Mouse (Mus musculus) intestine, embryonic 15.5 days (tissue): ENCODE data around the gene Stac. TPM values are rescaled to one million over a fixed set of nuclear protein-coding genes. Genes with fewer than 3 reads are reported as not detected.

ENCODE experiments used
- ATAC-seq: fragments of 200-750 bp; cut with Nextera tagmentation; 2 replicates; pipeline ENCODE4 v1.8.0; 2017; ENCODE audit warnings: moderate TSS enrichment, moderate library complexity
- H3K27ac ChIP-seq: fragments of 300-500 bp; sonication (generic); 2 replicates; pipeline ENCODE4 v1.5.1; 2015; ENCODE audit warnings: mild to moderate bottlenecking, inconsistent platforms
- H3K27me3 ChIP-seq: fragments of 300-500 bp; sonication (generic); replicated peaks from 2 replicates; pipeline ENCODE4 v1.6.1; 2015; ENCODE audit warnings: inconsistent platforms
- H3K36me3 ChIP-seq: fragments of 300-500 bp; sonication (generic); 2 replicates; pipeline ENCODE4 v1.6.1; 2015; ENCODE audit warnings: inconsistent platforms
- H3K4me1 ChIP-seq: fragments of 300-500 bp; sonication (generic); replicated peaks from 2 replicates; pipeline ENCODE4 v1.6.1; 2015; ENCODE audit warnings: inconsistent platforms
- H3K4me2 ChIP-seq: fragments of 300-500 bp; sonication (generic); replicated peaks from 2 replicates; pipeline ENCODE4 v1.6.1; 2015; ENCODE audit warnings: mild to moderate bottlenecking, inconsistent platforms
- H3K4me3 ChIP-seq: fragments of 300-500 bp; sonication (generic); replicated peaks from 2 replicates; pipeline ENCODE4 v1.5.1; 2015; ENCODE audit warnings: inconsistent platforms
- H3K9ac ChIP-seq: fragments of 300-500 bp; sonication (generic); 2 replicates; pipeline ENCODE4 v1.6.1; 2015; ENCODE audit warnings: inconsistent platforms
- H3K9me3 ChIP-seq: fragments of 300-500 bp; sonication (generic); 2 replicates; pipeline ENCODE4 v1.6.1; 2016; ENCODE audit warnings: inconsistent platforms
- WGBS: fragments of 180-500 bp; shearing (Covaris S2); methylation state at CpG from one replicate; pipeline ENCODE4 v1.1.7; 2015; 5-methylcytosine and 5-hydroxymethylcytosine counted together
- polyA plus RNA-seq: library from polyadenylated mRNA; unstranded; fragments of >200 nt; fragmentation: Nextera tagmentation; extraction: Ambion mirVana; gene quantifications from 2 replicates; pipeline ENCODE4 v1.2.1, GENCODE M21; 2015

Stac gene
- polyA plus RNA-seq, 1 experiment from 2014 or later, result 3.3 TPM

- ATAC-seq, result no peak
- WGBS, result 69% methylated on average over 6 of the region's 6 CpGs
- H3K36me3 ChIP-seq, result no peaks in the 10 kb centered on the region
Observed at GRCm38 (mm10) chr9:111577453-111577852, 112.7 kb downstream of the Stac start.

DNA sequence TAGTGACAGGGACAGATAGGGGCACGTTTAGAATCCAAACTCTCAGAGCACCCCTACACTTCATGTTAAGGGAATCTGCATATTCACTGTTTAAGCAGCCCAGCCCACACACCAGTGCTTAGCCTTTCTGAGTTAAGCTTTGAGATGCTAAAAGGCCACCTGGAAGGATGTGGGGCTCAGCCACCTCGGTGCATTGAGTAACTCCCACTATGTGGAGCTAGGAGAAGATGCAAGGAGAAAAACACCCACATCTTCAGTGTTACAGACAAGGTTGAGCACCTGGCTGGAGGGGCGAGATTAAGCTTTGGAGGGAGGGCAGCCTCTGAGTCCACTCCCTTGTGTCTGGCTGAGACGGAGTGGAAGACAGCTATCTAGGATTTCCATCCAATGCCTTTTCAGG is 114.3 kb downstream of the Stac start:
- Histone ChIP-seq H3K9ac (no peak overlapping the region), H3K9me3 (no peaks in the 10 kb centered on the region), H3K27me3 (no peaks in the 10 kb centered on the region), H3K4me2 (no peak overlapping the region), H3K4me1 (no peaks in the 10 kb centered on the region), H3K27ac (no peak overlapping the region), H3K4me3 (no peak overlapping the region), H3K36me3 (no peaks in the 10 kb centered on the region)
- 48% methylated on average over 4 of the region's 4 CpGs for WGBS
- no peak for ATAC-seq

More at GRCm38 (mm10) chr9:111577453-111577852, 112.7 kb downstream of the Stac start:
- Histone ChIP-seq H3K27me3 (no peaks in the 10 kb centered on the region), H3K4me2 (no peak overlapping the region), H3K9me3 (no peaks in the 10 kb centered on the region), H3K4me3 (no peak overlapping the region), H3K9ac (no peak overlapping the region), H3K4me1 (no peaks in the 10 kb centered on the region), H3K27ac (no peak overlapping the region)

DNA sequence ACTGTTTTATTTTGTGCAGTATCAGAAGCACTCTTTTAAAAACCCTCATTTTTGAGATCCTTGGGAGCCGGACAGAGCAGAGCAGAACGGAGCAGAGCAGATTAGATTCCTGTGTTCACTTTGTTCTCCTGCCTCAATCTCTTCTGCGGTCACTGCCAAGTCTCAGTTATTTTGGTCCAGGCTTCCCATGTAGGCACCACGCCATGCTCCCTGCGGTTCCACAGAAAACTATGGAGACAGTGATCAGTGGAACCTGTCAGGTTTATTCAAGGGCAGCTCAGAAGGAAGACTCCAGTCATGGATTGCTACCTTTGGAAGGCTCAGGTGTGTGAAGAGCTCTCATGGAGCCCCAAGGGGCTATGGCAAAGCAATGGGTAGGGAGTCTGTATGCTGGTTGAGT is 116.3 kb downstream of the Stac start:
- no peak overlapping the region for H3K4me3 ChIP-seq
- H3K9ac ChIP-seq, result no peak overlapping the region
- ATAC-seq, result no peak
- no peak overlapping the region for H3K4me2 ChIP-seq
- no peaks in the 10 kb centered on the region for H3K36me3 ChIP-seq
- H3K4me1 ChIP-seq, result no peaks in the 10 kb centered on the region
- no peaks in the 10 kb centered on the region for H3K27me3 ChIP-seq
- WGBS, result 93% methylated on average over 5 of the region's 5 CpGs
- H3K9me3 ChIP-seq, result no peaks in the 10 kb centered on the region
- H3K27ac ChIP-seq, result no peak overlapping the region

- no peaks in the 10 kb centered on the region for H3K4me1 ChIP-seq
- H3K4me2 ChIP-seq, result no peak overlapping the region
- no peaks in the 10 kb centered on the region for H3K27me3 ChIP-seq
- 80% methylated on average over 5 of the region's 5 CpGs for WGBS
- no peaks in the 10 kb centered on the region for H3K36me3 ChIP-seq
- H3K4me3 ChIP-seq, result no peak overlapping the region
- no peak overlapping the region for H3K27ac ChIP-seq
- H3K9me3 ChIP-seq, result no peaks in the 10 kb centered on the region
- no peak for ATAC-seq
- no peak overlapping the region for H3K9ac ChIP-seq
Observed at GRCm38 (mm10) chr9:111571619-111572018, 118.5 kb downstream of the Stac start.

DNA sequence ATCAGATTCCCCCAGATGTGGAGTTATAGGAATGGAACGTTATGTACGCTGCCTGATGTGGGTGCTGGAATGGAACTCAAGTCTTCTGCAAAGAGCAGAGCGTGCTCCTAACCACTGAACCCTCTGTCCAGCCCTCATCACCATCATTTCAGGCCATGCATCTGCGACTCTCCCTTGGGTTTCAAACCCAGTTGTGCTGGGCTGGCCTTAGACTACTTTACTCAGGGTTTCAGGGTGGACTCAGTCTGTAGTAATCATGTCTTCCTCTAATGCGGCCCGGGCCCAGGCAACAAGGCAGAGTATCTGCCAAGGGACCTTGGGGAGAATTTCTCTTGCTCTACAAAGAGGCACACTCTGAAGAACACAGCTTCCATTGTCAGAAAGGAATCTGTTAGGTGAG is 126.0 kb downstream of the Stac start:
- H3K9ac ChIP-seq, result no peak overlapping the region
- no peaks in the 10 kb centered on the region for H3K9me3 ChIP-seq
- H3K27me3 ChIP-seq, result no peaks in the 10 kb centered on the region
- H3K4me1 ChIP-seq, result 0 out of 2 replicates have a peak, but pooled peaks cover 2% of the 10 kb centered on the region
- no peak for ATAC-seq
- no peak overlapping the region for H3K27ac ChIP-seq
- 94% methylated on average over 6 of the region's 6 CpGs for WGBS
- H3K36me3 ChIP-seq, result no peaks in the 10 kb centered on the region
- H3K4me3 ChIP-seq, result no peak overlapping the region
- H3K4me2 ChIP-seq, result no peak overlapping the region

DNA sequence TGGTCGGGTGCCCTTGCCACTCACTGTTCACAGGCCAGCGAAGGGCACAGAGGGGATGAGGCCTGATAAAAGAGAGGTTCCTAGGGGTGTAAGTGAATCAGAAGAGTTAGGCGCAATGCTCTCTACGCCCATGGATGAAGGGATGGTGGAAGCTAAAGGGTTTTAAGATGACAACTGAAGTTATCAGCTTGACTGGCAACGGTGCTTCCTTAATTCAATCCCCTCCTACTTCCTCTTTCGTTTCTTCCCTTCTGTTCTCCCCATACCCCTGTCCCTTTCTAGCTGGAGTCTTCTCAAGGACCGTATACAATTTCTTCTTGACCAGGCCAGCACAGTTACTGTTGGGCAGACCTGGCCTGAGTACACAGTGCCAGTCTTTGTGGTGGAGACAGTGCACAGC is 126.9 kb downstream of the Stac start:
- Histone ChIP-seq H3K36me3 (no peaks in the 10 kb centered on the region), H3K4me2 (no peak overlapping the region), H3K9ac (no peak overlapping the region), H3K4me1 (0 out of 2 replicates have a peak, but pooled peaks cover 2% of the 10 kb centered on the region), H3K27ac (no peak overlapping the region), H3K4me3 (no peak overlapping the region), H3K27me3 (no peaks in the 10 kb centered on the region), H3K9me3 (no peaks in the 10 kb centered on the region)
- WGBS, result 78% methylated on average over 7 of the region's 7 CpGs
- ATAC-seq, result no peak

DNA sequence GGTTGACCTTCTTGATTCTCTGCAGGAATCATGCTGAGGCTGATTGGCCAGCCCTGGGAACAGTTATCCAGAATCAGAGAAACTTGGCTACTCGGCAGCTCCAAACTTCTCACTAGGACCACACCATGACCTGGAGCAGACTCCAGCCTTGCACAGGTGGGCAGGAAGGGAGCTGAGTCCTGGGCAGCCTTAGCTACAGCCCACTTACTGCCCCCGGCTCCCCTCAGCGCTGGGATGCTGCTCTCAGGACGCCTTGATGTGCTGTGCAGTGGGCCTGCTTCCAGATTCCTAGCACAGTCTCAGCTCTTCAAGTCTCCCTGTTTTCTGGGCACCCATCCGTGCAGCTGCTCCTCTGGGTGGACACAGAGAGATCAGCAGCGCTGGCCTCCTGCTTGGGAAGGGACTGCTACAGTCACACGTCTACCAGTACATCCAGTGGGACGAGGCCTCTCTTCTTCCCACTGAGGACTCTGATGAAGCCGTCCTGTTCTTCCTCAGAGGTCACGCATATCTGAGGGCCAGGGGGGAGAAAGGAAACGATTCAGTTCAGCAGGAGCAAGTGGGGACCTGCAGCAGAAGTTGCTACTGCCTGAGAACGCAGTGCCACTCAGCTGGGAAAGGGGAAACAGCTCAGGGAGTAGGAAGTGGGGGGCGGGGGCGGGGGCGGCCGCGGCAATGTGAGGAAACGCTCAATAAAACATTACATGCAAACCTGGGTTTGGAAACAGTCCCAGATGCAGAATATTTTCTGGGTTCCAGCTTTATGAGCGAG is 127.7 kb downstream of the Stac start:
- no peak overlapping the region for H3K4me3 ChIP-seq
- no peak overlapping the region for H3K27ac ChIP-seq
- 0 out of 2 replicates have a peak, but pooled peaks cover 2% of the 10 kb centered on the region for H3K4me1 ChIP-seq
- H3K9ac ChIP-seq, result no peak overlapping the region
- no peaks in the 10 kb centered on the region for H3K36me3 ChIP-seq
- H3K4me2 ChIP-seq, result no peak overlapping the region
- WGBS, result 53% methylated on average over 19 of the region's 19 CpGs
- no peak for ATAC-seq
- H3K9me3 ChIP-seq, result no peaks in the 10 kb centered on the region
- H3K27me3 ChIP-seq, result no peaks in the 10 kb centered on the region

GRCm38 (mm10) chr9:111556699-111557098 is 133.4 kb downstream of the Stac start:
- WGBS, result 74% methylated on average over 3 of the region's 3 CpGs
- Histone ChIP-seq H3K4me2 (no peak overlapping the region), H3K36me3 (no peaks in the 10 kb centered on the region), H3K27me3 (no peaks in the 10 kb centered on the region), H3K9me3 (no peaks in the 10 kb centered on the region), H3K9ac (no peak overlapping the region), H3K4me1 (no peaks in the 10 kb centered on the region), H3K27ac (no peak overlapping the region), H3K4me3 (no peak overlapping the region)
- ATAC-seq, result no peak

DNA sequence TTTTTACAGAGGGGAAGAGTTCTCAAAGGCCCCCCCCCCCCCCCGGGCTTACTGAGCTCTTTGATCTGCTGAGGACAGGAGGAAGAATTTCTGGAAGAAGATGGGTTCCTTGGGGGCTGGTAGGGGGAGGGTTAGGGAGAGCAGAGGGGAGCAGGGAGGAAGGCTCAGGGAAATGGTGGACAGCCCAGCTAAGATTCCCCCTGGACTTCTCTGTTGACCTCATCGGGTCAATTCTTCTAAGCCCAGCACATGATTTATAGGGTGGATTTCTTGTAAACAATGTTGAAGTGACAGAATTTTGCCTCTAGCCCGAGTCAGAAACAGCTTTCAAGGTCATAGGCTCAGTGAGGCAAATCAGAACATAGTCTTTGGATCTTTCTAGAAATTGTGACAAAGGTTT is 137.3 kb downstream of the Stac start:
- Histone ChIP-seq H3K27ac (no peak overlapping the region), H3K36me3 (no peaks in the 10 kb centered on the region), H3K9me3 (no peaks in the 10 kb centered on the region), H3K4me2 (no peak overlapping the region), H3K4me3 (no peak overlapping the region), H3K4me1 (0 out of 2 replicates have a peak, but pooled peaks cover 4% of the 10 kb centered on the region), H3K27me3 (no peaks in the 10 kb centered on the region), H3K9ac (no peak overlapping the region)
- ATAC-seq, result no peak
- WGBS, result 18% methylated on average over 3 of the region's 3 CpGs

- Histone ChIP-seq H3K4me2 (no peak overlapping the region), H3K9ac (no peak overlapping the region), H3K4me3 (no peak overlapping the region), H3K27me3 (no peaks in the 10 kb centered on the region), H3K36me3 (no peaks in the 10 kb centered on the region), H3K9me3 (no peaks in the 10 kb centered on the region), H3K27ac (no peak overlapping the region), H3K4me1 (0 out of 2 replicates have a peak, but pooled peaks cover 4% of the 10 kb centered on the region)
- ATAC-seq, result no peak
- WGBS, result 60% methylated on average over 15 of the region's 15 CpGs
Observed at GRCm38 (mm10) chr9:111551461-111552190, 138.5 kb downstream of the Stac start.

DNA sequence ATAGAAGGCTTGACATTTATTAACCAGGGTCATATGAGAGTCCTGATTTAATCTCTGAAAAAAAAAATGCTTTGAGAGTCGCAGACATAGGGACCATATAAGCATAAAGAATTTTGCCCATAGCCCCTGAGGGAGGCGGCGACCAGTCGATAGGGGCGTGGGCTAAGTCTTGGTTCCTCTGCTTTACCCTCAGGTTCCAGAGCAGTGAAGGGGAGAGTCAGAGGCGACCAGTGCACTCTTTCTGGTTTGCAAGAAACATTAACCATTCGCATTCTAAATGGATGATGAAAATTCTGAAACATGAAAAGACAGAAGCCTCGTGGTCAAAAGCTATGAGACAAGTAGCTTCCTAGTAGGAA is 139.2 kb downstream of the Stac start:
- ATAC-seq, result no peak; the same call in none of the 2 replicates
- 58% methylated on average over 8 of the region's 8 CpGs for WGBS
- no peaks in the 10 kb centered on the region for H3K27me3 ChIP-seq
- H3K36me3 ChIP-seq, result no peaks in the 10 kb centered on the region
- no peaks in the 10 kb centered on the region for H3K9me3 ChIP-seq
- H3K27ac ChIP-seq, result no peak overlapping the region
- H3K4me2 ChIP-seq, result 0 out of 2 replicates have a peak overlapping the region, but pooled peaks have one; percentile 37
- no peak overlapping the region for H3K4me3 ChIP-seq
- H3K9ac ChIP-seq, result no peak overlapping the region
- 0 out of 2 replicates have a peak, but pooled peaks cover 4% of the 10 kb centered on the region for H3K4me1 ChIP-seq

DNA sequence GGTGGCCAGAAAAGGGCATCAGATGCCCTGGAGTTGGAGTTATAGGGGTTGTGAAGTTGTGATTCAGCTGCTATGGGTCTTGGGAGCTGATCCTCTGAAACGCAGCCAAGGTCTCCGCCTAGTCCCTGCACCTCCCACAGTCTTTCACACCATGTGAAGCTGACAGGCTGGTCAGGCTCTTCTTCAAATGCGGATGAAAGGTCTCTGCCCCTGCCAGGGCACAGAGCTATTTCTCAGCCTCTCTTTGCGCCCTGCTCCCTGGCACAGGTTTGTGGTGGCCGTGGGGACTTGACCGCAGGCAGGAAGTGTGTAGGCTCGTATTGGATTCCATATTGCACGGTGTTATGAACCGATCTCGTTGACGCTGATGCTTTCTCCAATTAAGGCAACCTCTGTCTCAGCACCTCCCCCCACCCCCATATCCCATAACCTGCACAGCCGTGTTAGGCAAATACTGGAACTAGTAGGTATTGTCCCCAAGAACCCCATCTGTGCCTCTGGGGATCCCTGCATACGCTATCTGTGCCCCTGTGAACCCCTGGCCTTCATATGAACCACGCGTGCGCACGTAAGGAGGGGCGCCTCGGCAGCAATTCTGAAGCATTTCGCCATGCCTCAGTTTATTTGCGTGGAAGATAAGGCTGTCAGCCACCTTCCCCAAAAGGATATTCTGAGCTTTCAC is 139.7 kb downstream of the Stac start:
- H3K27ac ChIP-seq, result no peak overlapping the region
- H3K4me3 ChIP-seq, result no peak overlapping the region
- H3K27me3 ChIP-seq, result no peaks in the 10 kb centered on the region
- 0 out of 2 replicates have a peak, but pooled peaks cover 4% of the 10 kb centered on the region for H3K4me1 ChIP-seq
- no peak overlapping the region for H3K9ac ChIP-seq
- ATAC-seq, result peak; percentile 77
- no peaks in the 10 kb centered on the region for H3K9me3 ChIP-seq
- peak overlapping the region; percentile 37 for H3K4me2 ChIP-seq
- 70% methylated on average over 21 of the region's 21 CpGs for WGBS
- H3K36me3 ChIP-seq, result no peaks in the 10 kb centered on the region
